Mouse (Mus musculus) erythroblast, adult 5-6 weeks (primary cell): ENCODE measurements around the gene Pclaf. TPM values are rescaled to one million over a fixed set of nuclear protein-coding genes. Genes with fewer than 3 reads are reported as not detected.

Experiments used
- ATAC-seq: replicated peaks from 2 replicates; pipeline ENCODE4 v1.8.0; 2016; ENCODE audit warnings: moderate number of reproducible peaks, mild to moderate bottlenecking, moderate TSS enrichment, inconsistent platforms; ENCODE audit not compliant: poor library complexity, low FRiP score, severe bottlenecking
- total RNA-seq, 2 experiments: library from RNA; stranded (forward) in 1 of 2; stranded (reverse) in 1 of 2; fragments of 150-400 nt in 1 of 2; fragments of 200-764, 138-1000 nt in 1 of 2; gene quantifications; 2 replicates each; pipeline versions ENCODE4 v1.2.3 to v1.2.4; 2015 to 2017; ENCODE audit warnings: low replicate concordance in 2 of 2

Gene Pclaf
- total RNA-seq (2015; ENCODE audit: low replicate concordance): 21.7 and 24.9 TPM in 2 replicates
- total RNA-seq (2017; ENCODE audit: low replicate concordance): 51.6 and 90.7 TPM in 2 replicates

DNA sequence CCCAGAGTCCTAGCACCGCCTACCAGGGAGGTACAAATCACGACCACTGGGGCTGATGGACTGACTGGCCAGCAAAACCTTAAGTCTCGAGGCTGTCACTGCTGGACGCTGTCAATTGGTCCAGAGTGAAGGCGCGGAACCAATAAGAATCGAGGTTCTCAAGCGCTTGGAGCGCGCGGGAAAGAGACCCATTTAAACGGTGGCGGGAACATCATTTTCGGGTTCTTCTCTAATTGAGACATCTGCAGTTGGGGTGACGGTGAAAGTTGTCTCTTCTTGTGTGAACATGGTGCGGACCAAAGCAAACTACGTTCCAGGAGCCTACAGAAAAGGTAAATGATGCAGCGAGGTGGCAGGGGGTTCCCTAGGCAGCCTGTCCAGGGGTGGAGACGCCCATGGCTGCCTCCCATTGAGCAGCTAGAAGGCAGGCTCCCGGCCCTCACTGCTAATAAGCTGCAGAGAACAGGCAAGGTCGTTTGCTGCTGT, at the start of gene Pclaf:
Pclaf (plus strand) TSS at position 95 of the 486 bp plus-strand sequence.
- peak; percentile 93 for ATAC-seq

- ATAC-seq: no peak
These were observed 45.4 kb upstream of the Pclaf start for GRCm38 (mm10) chr9:65844421-65845165.

GRCm38 (mm10) chr9:65848154-65848553, 41.9 kb upstream of the Pclaf start:
- no peak; the same call in 1 of the 2 replicates for ATAC-seq

GRCm38 (mm10) chr9:65850203-65850602, 39.8 kb upstream of the Pclaf start:
- ATAC-seq: no peak

DNA sequence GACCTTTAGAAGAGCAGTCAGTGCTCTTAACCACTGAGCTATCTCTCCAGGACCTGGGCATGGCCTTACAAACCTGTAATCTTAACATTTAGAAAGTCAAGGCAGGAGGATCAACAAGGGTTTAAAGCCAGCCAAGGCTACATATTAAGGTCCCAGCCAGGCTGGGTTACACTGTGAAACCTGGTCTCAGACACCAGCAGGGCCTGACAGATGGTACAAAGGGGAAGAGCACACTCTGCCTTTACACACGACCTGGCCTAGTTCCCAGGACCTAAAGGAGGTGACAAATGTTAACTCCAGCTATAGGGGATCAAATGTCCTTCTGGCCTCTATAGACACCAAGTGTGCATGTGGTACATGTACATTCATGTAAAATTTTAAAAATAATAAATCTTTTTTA, 30.4 kb upstream of the Pclaf start:
- ATAC-seq: no peak

- ATAC-seq: peak; percentile 100
These were observed 5.3 kb upstream of the Pclaf start for GRCm38 (mm10) chr9:65884564-65885315.

DNA sequence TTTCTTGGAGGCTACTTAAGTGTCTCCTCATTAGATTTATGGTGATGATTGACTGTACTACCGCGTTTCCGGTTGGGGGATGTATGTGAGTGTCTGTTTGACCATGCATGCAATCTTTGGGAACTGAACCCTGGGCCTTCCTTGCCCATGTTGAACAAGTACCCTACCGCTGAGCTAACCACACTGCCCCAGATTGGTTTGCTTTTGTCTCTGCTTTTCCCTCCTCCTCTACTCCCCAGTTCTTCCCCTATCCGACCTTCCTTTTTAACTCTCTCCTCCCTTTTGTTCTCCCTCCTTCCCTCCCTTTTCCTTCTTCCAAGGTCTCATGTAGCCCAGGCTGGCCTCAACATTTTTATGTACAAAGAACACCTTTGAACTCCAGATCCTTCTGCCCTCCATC, 1.1 kb downstream of the Pclaf start:
- ATAC-seq: no peak

GRCm38 (mm10) chr9:65896977-65897376, 6.9 kb downstream of the Pclaf start:
- ATAC-seq: no peak

GRCm38 (mm10) chr9:65902879-65903278, 12.8 kb downstream of the Pclaf start:
- ATAC-seq: no peak

- ATAC-seq: peak; percentile 74
These were observed 13.4 kb downstream of the Pclaf start for GRCm38 (mm10) chr9:65903419-65903818.

DNA sequence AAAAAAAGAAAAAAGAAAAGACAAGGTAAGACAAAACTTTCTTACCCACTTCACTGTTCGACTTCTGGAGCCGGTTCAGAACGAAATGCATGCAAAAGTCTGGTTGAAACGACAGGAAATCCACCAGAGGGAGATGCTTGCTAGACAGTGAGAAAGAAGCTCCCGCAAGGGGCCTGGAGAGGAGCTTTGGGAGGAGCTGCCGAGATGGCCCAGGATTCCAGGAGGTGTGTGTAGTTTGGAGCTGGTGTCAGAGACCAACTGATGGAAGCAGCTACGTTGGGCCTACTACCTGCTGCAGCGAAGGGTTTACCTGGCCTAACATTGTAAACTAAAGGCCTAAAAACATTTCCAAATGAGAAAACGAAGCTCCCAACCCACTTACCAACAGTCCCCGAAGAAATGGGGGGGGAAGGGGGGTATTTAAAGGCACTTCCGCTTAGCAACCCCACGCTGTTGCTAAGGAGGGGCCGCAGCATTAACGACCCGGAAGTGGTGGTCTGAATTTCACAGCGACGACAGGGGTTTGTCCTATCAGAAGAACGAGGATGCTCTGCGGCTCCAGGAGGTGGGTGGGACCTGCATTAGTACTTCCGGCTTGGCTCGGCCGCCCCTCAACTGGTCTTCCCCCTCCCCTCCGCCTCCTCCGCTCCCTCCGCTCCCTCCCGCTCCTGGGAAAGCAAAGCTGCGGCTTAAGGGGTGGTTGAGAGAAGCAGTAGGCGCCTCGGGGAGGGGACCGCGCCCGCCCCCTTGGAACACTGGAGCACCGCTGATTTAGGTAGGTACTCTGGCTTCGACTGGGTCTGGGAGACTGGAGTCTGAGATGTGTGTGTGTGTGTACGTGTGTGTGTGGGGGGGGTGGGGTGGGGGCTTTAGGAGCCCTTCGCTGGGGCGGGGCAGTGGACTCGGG, 18.6 kb downstream of the Pclaf start, which contains the start of the genes Trip4 and Csnk1g1:
Trip4 (minus strand) TSS at position 401 of the 907 bp plus-strand sequence.
Csnk1g1 (plus strand) TSS at position 531 of the 907 bp plus-strand sequence.
- ATAC-seq: peak; percentile 98

GRCm38 (mm10) chr9:65909301-65909801, 19.3 kb downstream of the Pclaf start:
- ATAC-seq: peak; percentile 58

- no peak for ATAC-seq
These were observed 19.8 kb downstream of the Pclaf start for GRCm38 (mm10) chr9:65909837-65910236.

GRCm38 (mm10) chr9:65913976-65914375, 23.9 kb downstream of the Pclaf start:
- no peak for ATAC-seq

GRCm38 (mm10) chr9:65917015-65917414, 27.0 kb downstream of the Pclaf start:
- ATAC-seq: no peak

- no peak for ATAC-seq
These were observed 38.4 kb downstream of the Pclaf start for GRCm38 (mm10) chr9:65928456-65928855.

- ATAC-seq: no peak
These were observed 39.8 kb downstream of the Pclaf start for GRCm38 (mm10) chr9:65929826-65930225.

GRCm38 (mm10) chr9:65937566-65937965, 47.5 kb downstream of the Pclaf start:
- ATAC-seq: no peak

- ATAC-seq: 0 out of 2 replicates have a peak, but pooled peaks have one; percentile 59
These were observed 61.1 kb downstream of the Pclaf start for GRCm38 (mm10) chr9:65951082-65951587.
